Mouse (Mus musculus) heart, postnatal 0 days (tissue): ENCODE measurements at regions not wholly inside any gene's neighbourhood (a gene's known extent, or its start where the extent isn't known, plus 50 kb on each side); places are given as distances from the start of the nearest gene placed in this dataset.

Source experiments
- ATAC-seq: fragments of 200-750 bp; cut with Nextera tagmentation; 2 replicates; pipeline ENCODE4 v1.8.0; 2017; ENCODE audit warnings: low read depth, moderate number of reproducible peaks, moderate library complexity; ENCODE audit not compliant: insufficient read depth
- DNase-seq: peaks from one replicate; pipeline ENCODE4 v3.0.0-alpha.2; 2016; ENCODE audit warnings: low spot score
- H3K27ac ChIP-seq: fragments of 300-500 bp; sonication (generic); 2 replicates; pipeline ENCODE4 v1.5.1; 2014; ENCODE audit warnings: low read depth, mild to moderate bottlenecking
- H3K27me3 ChIP-seq: fragments of 300-500 bp; sonication (generic); 2 replicates; pipeline ENCODE4 v1.6.1; 2014; ENCODE audit warnings: low read length, mixed read lengths; ENCODE audit not compliant: control insufficient read depth, insufficient read depth
- H3K36me3 ChIP-seq: fragments of 300-500 bp; sonication (generic); replicated peaks from 2 replicates; pipeline ENCODE4 v1.6.1; 2014; ENCODE audit warnings: low read length, mixed read lengths; ENCODE audit not compliant: control insufficient read depth, insufficient read depth
- H3K4me1 ChIP-seq: fragments of 300-500 bp; sonication (generic); 2 replicates; pipeline ENCODE4 v1.6.1; 2014; ENCODE audit warnings: antibody characterized with exemption; ENCODE audit not compliant: control insufficient read depth, insufficient read depth
- H3K4me2 ChIP-seq: fragments of 300-500 bp; sonication (generic); 2 replicates; pipeline ENCODE4 v1.6.1; 2014; ENCODE audit warnings: low read depth, mild to moderate bottlenecking, low read length, moderate library complexity
- H3K4me3 ChIP-seq: fragments of 300-500 bp; sonication (generic); 2 replicates; pipeline ENCODE4 v1.5.1; 2014; ENCODE audit warnings: low read depth, low read length
- H3K9ac ChIP-seq: fragments of 300-500 bp; sonication (generic); replicated peaks from 2 replicates; pipeline ENCODE4 v1.6.1; 2014; ENCODE audit warnings: low read depth, low read length, mixed read lengths
- H3K9me3 ChIP-seq: fragments of 300-500 bp; sonication (generic); replicated peaks from 2 replicates; pipeline ENCODE4 v1.6.1; 2016; ENCODE audit warnings: low read length; ENCODE audit not compliant: control insufficient read depth
- CTCF ChIP-seq: IDR thresholded peaks from 2 replicates; pipeline ENCODE4 v1.5.1; 2016; ENCODE audit warnings: antibody characterized with exemption, control low read depth, low read depth
- EP300 ChIP-seq: IDR thresholded peaks from 2 replicates; pipeline ENCODE4 v1.6.1; 2016; ENCODE audit warnings: antibody characterized with exemption, low read depth
- WGBS: fragments of 180-500 bp; shearing (Covaris S2); extraction: QIAGEN DNeasy Blood & Tissue Kit; methylation state at CpG from one replicate; pipeline ENCODE4 v1.1.7; 2014; 5-methylcytosine and 5-hydroxymethylcytosine counted together

GRCm38 (mm10) chr15:41154551-41155151, 1020.5 kb downstream of the 9330182O14Rik start:
- Histone ChIP-seq H3K27me3 (no peaks in the 10 kb centered on the region), H3K9me3 (no peaks in the 10 kb centered on the region), H3K36me3 (no peaks in the 10 kb centered on the region), H3K4me1 (peaks cover 10% of the 10 kb centered on the region; the same call in 1 of the 2 replicates), H3K4me2 (peak overlapping the region; percentile 56), H3K4me3 (peak overlapping the region; percentile 26), H3K27ac (peak overlapping the region; percentile 70), H3K9ac (peak overlapping the region; percentile 43)
- DNase-seq (no peak), ATAC-seq (peak; percentile 20)
- TF ChIP-seq CTCF (no peak), EP300 (no peak)
- WGBS: 31% methylated on average over 7 of the region's 7 CpGs

GRCm38 (mm10) chr15:41155169-41155638, 1021.0 kb downstream of the 9330182O14Rik start:
- no peaks in the 10 kb centered on the region for H3K27me3 ChIP-seq
- peaks cover 10% of the 10 kb centered on the region; the same call in 1 of the 2 replicates for H3K4me1 ChIP-seq
- no peaks in the 10 kb centered on the region for H3K36me3 ChIP-seq
- TF ChIP-seq CTCF (no peak; the same call in 1 of the 2 replicates), EP300 (no peak)
- H3K4me3 ChIP-seq: peak overlapping the region; percentile 26
- ATAC-seq (peak; percentile 82), DNase-seq (peak; percentile 64)
- H3K9ac ChIP-seq: peak overlapping the region; percentile 43
- H3K9me3 ChIP-seq: no peaks in the 10 kb centered on the region
- WGBS: 4% methylated on average over 16 of the region's 16 CpGs
- peak overlapping the region; percentile 70 for H3K27ac ChIP-seq
- peak overlapping the region; percentile 56 for H3K4me2 ChIP-seq

GRCm38 (mm10) chr15:41157802-41158201, 1023.6 kb downstream of the 9330182O14Rik start:
- H3K4me2 ChIP-seq: no peak overlapping the region
- no peaks in the 10 kb centered on the region for H3K27me3 ChIP-seq
- H3K36me3 ChIP-seq: no peaks in the 10 kb centered on the region
- peaks cover 10% of the 10 kb centered on the region; the same call in 1 of the 2 replicates for H3K4me1 ChIP-seq
- H3K9ac ChIP-seq: no peak overlapping the region
- DNase-seq: no peak
- H3K27ac ChIP-seq: no peak overlapping the region
- TF ChIP-seq EP300 (no peak), CTCF (no peak)
- no peak overlapping the region for H3K4me3 ChIP-seq
- no peaks in the 10 kb centered on the region for H3K9me3 ChIP-seq
- no peak for ATAC-seq

- ATAC-seq: no peak
- DNase-seq: no peak
- Histone ChIP-seq H3K36me3 (no peaks in the 10 kb centered on the region), H3K27ac (no peak overlapping the region), H3K4me1 (peaks cover 3% of the 10 kb centered on the region; the same call in 1 of the 2 replicates), H3K27me3 (no peaks in the 10 kb centered on the region), H3K4me2 (peak overlapping the region; percentile 43), H3K9me3 (no peaks in the 10 kb centered on the region), H3K9ac (no peak overlapping the region), H3K4me3 (no peak overlapping the region)
- 33% methylated on average over 8 of the region's 8 CpGs for WGBS
- TF ChIP-seq CTCF (no peak), EP300 (no peak)
Observed at GRCm38 (mm10) chr15:41162268-41162667, 1028.1 kb downstream of the 9330182O14Rik start.

- no peak for TF ChIP-seq EP300
- TF ChIP-seq CTCF: peak; percentile 77
- Histone ChIP-seq H3K9me3 (no peaks in the 10 kb centered on the region), H3K36me3 (no peaks in the 10 kb centered on the region), H3K4me1 (peaks cover 3% of the 10 kb centered on the region; the same call in 1 of the 2 replicates), H3K9ac (no peak overlapping the region), H3K27me3 (no peaks in the 10 kb centered on the region), H3K4me3 (no peak overlapping the region), H3K27ac (no peak overlapping the region), H3K4me2 (peak overlapping the region; percentile 43)
- 3% methylated on average over 8 of the region's 8 CpGs for WGBS
- ATAC-seq (no peak), DNase-seq (peak; percentile 50)
Observed at GRCm38 (mm10) chr15:41162793-41163192, 1028.6 kb downstream of the 9330182O14Rik start.
